Mouse (Mus musculus): ENCODE measurements around the gene Cped1. TPM values are rescaled to one million over a fixed set of nuclear protein-coding genes. Genes with fewer than 3 reads are reported as not detected.

Gene Cped1
- polyA plus RNA-seq, 1 experiment from 2014 or later, result 67.9 TPM

- H3K4me1 ChIP-seq (ENCODE audit: control insufficient read depth, insufficient read depth, low read length), result peaks cover 7% of the 10 kb centered on the region; the same call in 1 of the 2 replicates
- no peak overlapping the region; the same call in 1 of the 2 replicates for H3K4me2 ChIP-seq (replicated peaks; ENCODE audit: low read depth, low read length)
- ATAC-seq (ENCODE audit: low FRiP score, low TSS enrichment), result peak; percentile 83
- no peak overlapping the region for H3K27ac ChIP-seq (ENCODE audit: low read depth, low read length)
- H3K27me3 ChIP-seq (ENCODE audit: control insufficient read depth, insufficient read depth, low read length), result no peaks in the 10 kb centered on the region
- H3K9ac ChIP-seq (ENCODE audit: low read depth, low read length), result no peak overlapping the region
- peak overlapping the region; percentile 6; the same call in 1 of the 2 replicates for H3K4me3 ChIP-seq (ENCODE audit: low read length)
- no peaks in the 10 kb centered on the region for H3K36me3 ChIP-seq (ENCODE audit: control insufficient read depth, insufficient read depth, low read length)
- no peaks in the 10 kb centered on the region for H3K9me3 ChIP-seq (ENCODE audit: control insufficient read depth, low read length)
- 31% methylated on average over 14 of the region's 14 CpGs for WGBS
These were observed 294.6 kb downstream of the Cped1 start for GRCm38 (mm10) chr6:22280217-22280861.

- no peak overlapping the region for H3K4me3 ChIP-seq (ENCODE audit: low read length)
- H3K9me3 ChIP-seq (ENCODE audit: control insufficient read depth, low read length), result no peaks in the 10 kb centered on the region
- H3K9ac ChIP-seq (ENCODE audit: low read depth, low read length), result no peak overlapping the region
- H3K27me3 ChIP-seq (ENCODE audit: control insufficient read depth, insufficient read depth, low read length), result peaks cover 8% of the 10 kb centered on the region; the same call in 1 of the 2 replicates
- H3K36me3 ChIP-seq (ENCODE audit: control insufficient read depth, insufficient read depth, low read length), result no peaks in the 10 kb centered on the region
- ATAC-seq (ENCODE audit: low FRiP score, low TSS enrichment), result no peak
- no peak overlapping the region for H3K27ac ChIP-seq (ENCODE audit: low read depth, low read length)
- H3K4me2 ChIP-seq (replicated peaks; ENCODE audit: low read depth, low read length), result no peak overlapping the region
- peaks cover 7% of the 10 kb centered on the region; the same call in 1 of the 2 replicates for H3K4me1 ChIP-seq (ENCODE audit: control insufficient read depth, insufficient read depth, low read length)
- WGBS, result 87% methylated on average over 4 of the region's 4 CpGs
These were observed 296.7 kb downstream of the Cped1 start for GRCm38 (mm10) chr6:22282405-22282804.

GRCm38 (mm10) chr6:22288004-22288736 lies 302.5 kb downstream of the Cped1 start, which contains the start of gene Wnt16:
Gene Wnt16, plus strand, starts transcription at chr6:22288227.
- Histone ChIP-seq H3K4me2 (replicated peaks; ENCODE audit: low read depth, low read length) (peak within 1 kb of the TSS; percentile 64), H3K4me3 (ENCODE audit: low read length) (peak within 1 kb of the TSS; percentile 38), H3K27ac (ENCODE audit: low read depth, low read length) (no peak within 1 kb of the TSS), H3K36me3 (ENCODE audit: control insufficient read depth, insufficient read depth, low read length) (no peaks in the 10 kb centered on the region), H3K9ac (ENCODE audit: low read depth, low read length) (peak within 1 kb of the TSS; percentile 31; the same call in 1 of the 2 replicates), H3K9me3 (ENCODE audit: control insufficient read depth, low read length) (no peaks in the 10 kb centered on the region), H3K4me1 (ENCODE audit: control insufficient read depth, insufficient read depth, low read length) (peaks cover 20% of the 10 kb centered on the region; the same call in 1 of the 2 replicates), H3K27me3 (ENCODE audit: control insufficient read depth, insufficient read depth, low read length) (peaks cover 37% of the 10 kb centered on the region)
- peak; percentile 79 for ATAC-seq (ENCODE audit: low FRiP score, low TSS enrichment)
- 1% methylated on average over 20 of the region's 20 CpGs for WGBS

GRCm38 (mm10) chr6:22288737-22289460 lies 303.2 kb downstream of the Cped1 start:
- Histone ChIP-seq H3K4me3 (ENCODE audit: low read length) (peak overlapping the region; percentile 38), H3K9ac (ENCODE audit: low read depth, low read length) (peak overlapping the region; percentile 31; the same call in 1 of the 2 replicates), H3K27me3 (ENCODE audit: control insufficient read depth, insufficient read depth, low read length) (peaks cover 37% of the 10 kb centered on the region), H3K4me2 (replicated peaks; ENCODE audit: low read depth, low read length) (peak overlapping the region; percentile 64), H3K27ac (ENCODE audit: low read depth, low read length) (no peak overlapping the region), H3K4me1 (ENCODE audit: control insufficient read depth, insufficient read depth, low read length) (peaks cover 20% of the 10 kb centered on the region; the same call in 1 of the 2 replicates), H3K36me3 (ENCODE audit: control insufficient read depth, insufficient read depth, low read length) (no peaks in the 10 kb centered on the region), H3K9me3 (ENCODE audit: control insufficient read depth, low read length) (no peaks in the 10 kb centered on the region)
- under 1% methylated on average over 38 of the region's 38 CpGs for WGBS
- peak; percentile 70 for ATAC-seq (ENCODE audit: low FRiP score, low TSS enrichment)

GRCm38 (mm10) chr6:22289461-22290021 lies 303.8 kb downstream of the Cped1 start:
- WGBS, result 2% methylated on average over 21 of the region's 21 CpGs
- H3K9ac ChIP-seq (ENCODE audit: low read depth, low read length), result 0 out of 2 replicates have a peak overlapping the region, but pooled peaks have one; percentile 31

GRCm38 (mm10) chr6:22290790-22291189 lies 305.1 kb downstream of the Cped1 start:
- H3K4me2 ChIP-seq (replicated peaks; ENCODE audit: low read depth, low read length), result no peak overlapping the region
- ATAC-seq (ENCODE audit: low FRiP score, low TSS enrichment), result no peak
- 78% methylated on average over 8 of the region's 8 CpGs for WGBS
- no peak overlapping the region for H3K27ac ChIP-seq (ENCODE audit: low read depth, low read length)
- H3K4me1 ChIP-seq (ENCODE audit: control insufficient read depth, insufficient read depth, low read length), result peaks cover 20% of the 10 kb centered on the region; the same call in 1 of the 2 replicates
- H3K9ac ChIP-seq (ENCODE audit: low read depth, low read length), result no peak overlapping the region
- H3K27me3 ChIP-seq (ENCODE audit: control insufficient read depth, insufficient read depth, low read length), result peaks cover 37% of the 10 kb centered on the region
- no peaks in the 10 kb centered on the region for H3K36me3 ChIP-seq (ENCODE audit: control insufficient read depth, insufficient read depth, low read length)
- H3K4me3 ChIP-seq (ENCODE audit: low read length), result no peak overlapping the region
- H3K9me3 ChIP-seq (ENCODE audit: control insufficient read depth, low read length), result no peaks in the 10 kb centered on the region

More at GRCm38 (mm10) chr6:22289461-22290021, 303.8 kb downstream of the Cped1 start:
- H3K9me3 ChIP-seq (ENCODE audit: control insufficient read depth, low read length), result no peaks in the 10 kb centered on the region
- ATAC-seq (ENCODE audit: low FRiP score, low TSS enrichment), result no peak
- H3K36me3 ChIP-seq (ENCODE audit: control insufficient read depth, insufficient read depth, low read length), result no peaks in the 10 kb centered on the region
- H3K4me1 ChIP-seq (ENCODE audit: control insufficient read depth, insufficient read depth, low read length), result peaks cover 20% of the 10 kb centered on the region; the same call in 1 of the 2 replicates
- H3K27ac ChIP-seq (ENCODE audit: low read depth, low read length), result no peak overlapping the region
- peak overlapping the region; percentile 64 for H3K4me2 ChIP-seq (replicated peaks; ENCODE audit: low read depth, low read length)
- H3K27me3 ChIP-seq (ENCODE audit: control insufficient read depth, insufficient read depth, low read length), result peaks cover 37% of the 10 kb centered on the region
- H3K4me3 ChIP-seq (ENCODE audit: low read length), result peak overlapping the region; percentile 38

GRCm38 (mm10) chr6:22292056-22292455 lies 306.3 kb downstream of the Cped1 start:
- peaks cover 20% of the 10 kb centered on the region; the same call in 1 of the 2 replicates for H3K4me1 ChIP-seq (ENCODE audit: control insufficient read depth, insufficient read depth, low read length)
- H3K36me3 ChIP-seq (ENCODE audit: control insufficient read depth, insufficient read depth, low read length), result no peaks in the 10 kb centered on the region
- peaks cover 31% of the 10 kb centered on the region for H3K27me3 ChIP-seq (ENCODE audit: control insufficient read depth, insufficient read depth, low read length)
- no peak overlapping the region for H3K27ac ChIP-seq (ENCODE audit: low read depth, low read length)
- H3K9ac ChIP-seq (ENCODE audit: low read depth, low read length), result no peak overlapping the region
- H3K4me3 ChIP-seq (ENCODE audit: low read length), result no peak overlapping the region
- no peak overlapping the region for H3K4me2 ChIP-seq (replicated peaks; ENCODE audit: low read depth, low read length)
- WGBS, result 41% methylated on average over 4 of the region's 4 CpGs
- H3K9me3 ChIP-seq (ENCODE audit: control insufficient read depth, low read length), result no peaks in the 10 kb centered on the region
- ATAC-seq (ENCODE audit: low FRiP score, low TSS enrichment), result no peak

GRCm38 (mm10) chr6:22293922-22294321 lies 308.2 kb downstream of the Cped1 start:
- no peak overlapping the region for H3K4me2 ChIP-seq (replicated peaks; ENCODE audit: low read depth, low read length)
- peaks cover 18% of the 10 kb centered on the region for H3K27me3 ChIP-seq (ENCODE audit: control insufficient read depth, insufficient read depth, low read length)
- H3K4me1 ChIP-seq (ENCODE audit: control insufficient read depth, insufficient read depth, low read length), result peaks cover 9% of the 10 kb centered on the region; the same call in 1 of the 2 replicates
- no peak overlapping the region for H3K9ac ChIP-seq (ENCODE audit: low read depth, low read length)
- H3K4me3 ChIP-seq (ENCODE audit: low read length), result no peak overlapping the region
- H3K36me3 ChIP-seq (ENCODE audit: control insufficient read depth, insufficient read depth, low read length), result no peaks in the 10 kb centered on the region
- H3K9me3 ChIP-seq (ENCODE audit: control insufficient read depth, low read length), result no peaks in the 10 kb centered on the region
- ATAC-seq (ENCODE audit: low FRiP score, low TSS enrichment), result no peak
- no peak overlapping the region for H3K27ac ChIP-seq (ENCODE audit: low read depth, low read length)
- 56% methylated on average over 3 of the region's 3 CpGs for WGBS

Measured in kidney, embryonic 14.5 days (tissue).